9 mouse cellular contexts compared by ENCODE assay signal in genomic region chr1:140183208-140183607, GRCm38 (mm10). TPM values are rescaled to one million over a fixed set of nuclear protein-coding genes. Genes with fewer than 3 reads are reported as not detected.
A peak's percentile ranks its signal among the peaks of the same experiment; 100 is the strongest.
DNase-seq lines count a peak whose midpoint lies in the region; ATAC-seq and TF ChIP-seq lines count a peak whose summit lies in the region.
"Had no signal": no experiment of that assay in that cellular context is flagged by ENCODE, and none has a peak within 500 bp of the region (broad histone marks: within the 10 kb centered on the region; RNA-seq: fewer than 3 reads in every experiment).

No protein-coding gene starts in this region.

- no peak overlapping the region for H3K9ac ChIP-seq in limb, embryonic 14.5 days (ENCODE audit: low read depth, low read length, severe bottlenecking)

- 60% methylated on average over 2 of the region's 2 CpGs for WGBS in limb, embryonic 14.5 days
- WGBS in limb, embryonic 10.5 days, result 72% methylated on average over 2 of the region's 2 CpGs

- ATAC-seq in limb, embryonic 14.5 days (ENCODE audit: low FRiP score, low read depth), result no peak
- ATAC-seq in granulocyte monocyte progenitor cell, adult 5-6 weeks (replicated peaks; ENCODE audit: poor library complexity, severe bottlenecking), result peak; percentile 5; the same call in 1 of the 2 replicates

- no peak for TF ChIP-seq POLR2A in limb, embryonic 14.5 days (IDR thresholded peaks at IDR 0.05; ENCODE audit: borderline replicate concordance, extremely low read depth, insufficient read depth, insufficient read length)

- no peak overlapping the region for H3K27ac ChIP-seq in limb, embryonic 14.5 days (replicated peaks; ENCODE audit: low read depth, low read length)
- H3K27ac ChIP-seq in limb, embryonic 10.5 days, result no peak overlapping the region
- H3K27ac ChIP-seq: left cerebral cortex, adult 2 months had no signal

- no peaks in the 10 kb centered on the region for H3K9me3 ChIP-seq in limb, embryonic 14.5 days (ENCODE audit: control insufficient read depth, low read length)
- H3K9me3 ChIP-seq in limb, embryonic 10.5 days (replicated peaks), result no peaks in the 10 kb centered on the region

- no peaks in the 10 kb centered on the region for H3K27me3 ChIP-seq in limb, embryonic 14.5 days (ENCODE audit: control insufficient read depth, insufficient read depth, low read length)
- no peaks in the 10 kb centered on the region for H3K27me3 ChIP-seq in limb, embryonic 10.5 days (ENCODE audit: low read depth, poor library complexity, severe bottlenecking)

- no peak overlapping the region for H3K4me3 ChIP-seq in limb, embryonic 14.5 days (replicated peaks; ENCODE audit: low read length)
- H3K4me3 ChIP-seq in limb, embryonic 10.5 days, result no peak overlapping the region

- no peaks in the 10 kb centered on the region for H3K36me3 ChIP-seq in limb, embryonic 14.5 days (ENCODE audit: control insufficient read depth, insufficient read depth, low read length)
- H3K36me3 ChIP-seq in limb, embryonic 10.5 days, result no peaks in the 10 kb centered on the region

- H3K4me2 ChIP-seq in limb, embryonic 14.5 days (replicated peaks; ENCODE audit: low read depth, low read length, severe bottlenecking), result no peak overlapping the region

- H3K4me1 ChIP-seq in limb, embryonic 14.5 days (ENCODE audit: control insufficient read depth, insufficient read depth, low read length), result no peaks in the 10 kb centered on the region; the same call in 1 of the 2 replicates
- H3K4me1 ChIP-seq in limb, embryonic 10.5 days, result no peaks in the 10 kb centered on the region

- DNase-seq in limb, embryonic 14.5 days (ENCODE audit: low spot score), result peak; percentile 5
- DNase-seq in limb, embryonic 10.5 days (ENCODE audit: low spot score), result no peak
- DNase-seq in kidney, postnatal 14 days, result peak; percentile 75
- DNase-seq in mesoderm, embryonic 11.5 days (ENCODE audit: low read depth, low spot score), result peak; percentile 2
- DNase-seq in cerebellum, postnatal 14 days, result no peak
- DNase-seq in spleen, postnatal 36 days (ENCODE audit: low spot score in 2 of 2), result no peak
- no peak for DNase-seq in testis, postnatal 10 days (ENCODE audit: low spot score)

RNA-seq across cellular contexts. Expression of gene Cfh, which starts 0.4 kb away (rescaled TPM):
- 6.8 and 8.7 TPM in 2 replicates for polyA plus RNA-seq in limb, embryonic 14.5 days (2012; rRNA removed)
- 13.3 and 14.8 TPM in 2 replicates for polyA plus RNA-seq in limb, embryonic 14.5 days (2014; fragmentation: Nextera tagmentation; extraction: Ambion mirVana)
- 0.70 and 0.89 TPM in 2 replicates for polyA plus RNA-seq in limb, embryonic 10.5 days (2016; fragmentation: Nextera tagmentation; extraction: Ambion mirVana)
- not detected in 2 replicates for total RNA-seq in granulocyte monocyte progenitor cell, adult 5-6 weeks (2014; fragmentation: Nextera tagmentation)
- total RNA-seq in granulocyte monocyte progenitor cell, adult 5-6 weeks (2017), result 0.13 and 0.93 TPM in 2 replicates

Comparison
In these comparisons a context has a peak if more than half of its experiments do, and no peak if none do; other contexts are left out.
1. DNase-seq: peak in limb, embryonic 14.5 days (single experiment), kidney, postnatal 14 days (single experiment) and mesoderm, embryonic 11.5 days (single experiment); none in limb, embryonic 10.5 days (single experiment), cerebellum, postnatal 14 days (0 of 2), spleen, postnatal 36 days (0 of 2) and testis, postnatal 10 days (single experiment).